Mouse (Mus musculus) gastrocnemius, postnatal 25 days (tissue): ENCODE measurements around the gene Ptk7. TPM values are rescaled to one million over a fixed set of nuclear protein-coding genes. Genes with fewer than 3 reads are reported as not detected.

Source experiments
- DNase-seq: peaks from one replicate; pipeline ENCODE4 v3.0.0; 2022
- microRNA-seq, 2 experiments: library from miRNA; unstranded; fragments of <30 nt; microRNA quantifications; one replicate each; pipeline ENCODE4 v1.2.0; 2021; ENCODE audit warnings: borderline replicate concordance in 2 of 2
- total RNA-seq, 2 experiments: library from RNA; stranded (reverse); gene quantifications; 1 replicate in 1 of 2; 2 replicates in 1 of 2; pipeline ENCODE4 v1.2.3; 2021

Ptk7 gene
- total RNA-seq, 2 experiments from 2014 or later, result 1.1 to 1.3 TPM

DNA sequence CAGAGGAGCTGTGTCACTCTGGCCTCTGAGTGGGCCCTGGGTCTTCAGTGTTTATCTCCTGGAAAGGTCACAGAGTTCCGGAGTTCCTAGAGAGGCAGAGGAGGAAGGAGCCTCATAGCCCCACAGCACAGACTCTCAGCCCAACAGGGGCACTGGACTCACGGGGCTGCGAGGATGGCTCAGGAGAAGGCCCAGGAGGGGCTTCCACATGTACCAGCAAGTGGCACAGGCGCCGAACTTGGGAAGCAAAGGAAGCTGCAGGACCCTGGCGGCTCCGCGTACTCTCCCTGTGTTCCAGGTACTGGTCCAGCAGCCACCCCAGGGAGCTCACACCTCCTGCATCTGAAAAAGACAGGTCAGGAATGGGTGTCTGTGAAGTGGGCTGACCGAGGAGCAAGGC, 108.1 kb downstream of the Ptk7 start:
- no peak for DNase-seq

- DNase-seq, result no peak
These were observed 108.8 kb downstream of the Ptk7 start for GRCm38 (mm10) chr17:46520385-46520979.

DNA sequence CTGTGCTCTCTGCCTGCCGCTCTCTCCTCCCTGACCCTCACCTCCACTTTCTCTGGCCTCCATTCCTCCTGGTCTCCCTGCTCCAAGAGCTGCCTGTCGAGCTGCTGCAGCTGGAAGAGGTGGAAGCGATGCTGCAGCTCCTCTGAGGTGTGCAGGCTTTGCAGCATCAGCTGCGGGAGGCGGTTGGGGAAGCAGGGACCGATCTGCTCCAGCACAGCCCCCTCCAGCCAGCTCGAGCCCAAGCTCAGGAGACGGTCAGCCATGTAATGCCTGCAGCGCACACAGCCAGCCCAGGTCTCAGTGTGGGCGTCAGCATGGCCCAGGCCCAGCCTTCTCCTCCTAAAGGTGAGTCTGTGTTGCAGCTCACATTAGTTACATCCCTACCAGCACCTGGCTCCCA, 109.3 kb downstream of the Ptk7 start:
- DNase-seq, result no peak

Small RNA genes within 50 kb of the gene (microRNA-seq; reads per million reads assigned to microRNA genes)
- gene Mir6976, result 0.53 to 0.74 reads per million in 2 experiments

Other genes starting within 250 kb of the Ptk7 start
- gene Zfp318, start 245.8 kb downstream of the Ptk7 start, total RNA-seq, result 10 to 100 TPM; 11.4 to 12.6 TPM
- gene Crip3, start 200.6 kb downstream of the Ptk7 start, total RNA-seq, result under 1 TPM in 1 of 2 experiments, not detected in 1; 0.78 TPM
- not detected for gene Slc22a7, start 191.0 kb downstream of the Ptk7 start, total RNA-seq
- 1 to 10 TPM in 1 of 2 experiments, under 1 TPM in 1; 0.77 to 1.4 TPM for gene Ttbk1, start 141.8 kb downstream of the Ptk7 start, total RNA-seq
- 1 to 10 TPM; 4.5 to 5.4 TPM for gene Dnph1, start 132.8 kb downstream of the Ptk7 start, total RNA-seq
- 10 to 100 TPM; 11.7 to 12.1 TPM for gene Cul9, start 83.1 kb downstream of the Ptk7 start, total RNA-seq
- 10 to 100 TPM; 64.6 to 85.8 TPM for gene Srf, start 73.3 kb downstream of the Ptk7 start, total RNA-seq
- gene Klc4, start 16.5 kb upstream of the Ptk7 start, total RNA-seq, result 10 to 100 TPM; 12.7 to 15.0 TPM
- gene Mrpl2, start 16.7 kb upstream of the Ptk7 start, total RNA-seq, result 100 to 1,000 TPM in 1 of 2 experiments, 10 to 100 TPM in 1; 99.2 to 110 TPM
- gene Cul7, start 20.8 kb upstream of the Ptk7 start, total RNA-seq, result 10 to 100 TPM in 1 of 2 experiments, 1 to 10 TPM in 1; 8.8 to 14.4 TPM
- gene Rrp36, start 44.8 kb upstream of the Ptk7 start, total RNA-seq, result 10 to 100 TPM in 1 of 2 experiments, 1 to 10 TPM in 1; 7.5 to 12.1 TPM
- 10 to 100 TPM; 45.3 to 54.7 TPM for gene Mea1, start 49.3 kb upstream of the Ptk7 start, total RNA-seq
- 100 to 1,000 TPM; 135 to 168 TPM for gene Klhdc3, start 51.4 kb upstream of the Ptk7 start, total RNA-seq
- 10 to 100 TPM; 24.0 to 28.3 TPM for gene Ppp2r5d, start 75.6 kb upstream of the Ptk7 start, total RNA-seq
- 10 to 100 TPM; 12.5 to 14.0 TPM for gene Pex6, start 82.0 kb upstream of the Ptk7 start, total RNA-seq
- gene Gnmt, start 99.7 kb upstream of the Ptk7 start, total RNA-seq, result 1 to 10 TPM; 1.1 to 1.2 TPM
- 10 to 100 TPM in 1 of 2 experiments, 1 to 10 TPM in 1; 8.3 to 11.8 TPM for gene Cnpy3, start 122.7 kb upstream of the Ptk7 start, total RNA-seq
- gene Ptcra, start 134.2 kb upstream of the Ptk7 start, total RNA-seq, result not detected
- gene 2310039H08Rik, start 143.1 kb upstream of the Ptk7 start, total RNA-seq, result 10 to 100 TPM; 34.9 to 35.0 TPM
- gene Rpl7l1, start 153.2 kb upstream of the Ptk7 start, total RNA-seq, result 10 to 100 TPM; 42.6 to 50.4 TPM
- 1 to 10 TPM; 7.5 to 9.2 TPM for gene Bicral, start 229.0 kb upstream of the Ptk7 start, total RNA-seq